Mouse (Mus musculus) bone marrow macrophage, adult 2 months (primary cell): ENCODE results near the gene Ccm2l.

ENCODE experiments used
- CTCF ChIP-seq: IDR thresholded peaks from 2 replicates; pipeline ENCODE4 v1.5.1; 2012; ENCODE audit warnings: low read depth, mild to moderate bottlenecking, low read length, moderate library complexity
- POLR2A ChIP-seq: IDR thresholded peaks from 2 replicates; pipeline ENCODE4 v1.6.1; 2012; ENCODE audit warnings: mild to moderate bottlenecking, low read depth, low read length, borderline replicate concordance

- TF ChIP-seq CTCF (no peak), POLR2A (no peak)
These were observed 14.7 kb upstream of the Ccm2l start for GRCm38 (mm10) chr2:153051095-153051494.
